Mouse (Mus musculus): ENCODE results near the gene Kcnmb3.

DNA sequence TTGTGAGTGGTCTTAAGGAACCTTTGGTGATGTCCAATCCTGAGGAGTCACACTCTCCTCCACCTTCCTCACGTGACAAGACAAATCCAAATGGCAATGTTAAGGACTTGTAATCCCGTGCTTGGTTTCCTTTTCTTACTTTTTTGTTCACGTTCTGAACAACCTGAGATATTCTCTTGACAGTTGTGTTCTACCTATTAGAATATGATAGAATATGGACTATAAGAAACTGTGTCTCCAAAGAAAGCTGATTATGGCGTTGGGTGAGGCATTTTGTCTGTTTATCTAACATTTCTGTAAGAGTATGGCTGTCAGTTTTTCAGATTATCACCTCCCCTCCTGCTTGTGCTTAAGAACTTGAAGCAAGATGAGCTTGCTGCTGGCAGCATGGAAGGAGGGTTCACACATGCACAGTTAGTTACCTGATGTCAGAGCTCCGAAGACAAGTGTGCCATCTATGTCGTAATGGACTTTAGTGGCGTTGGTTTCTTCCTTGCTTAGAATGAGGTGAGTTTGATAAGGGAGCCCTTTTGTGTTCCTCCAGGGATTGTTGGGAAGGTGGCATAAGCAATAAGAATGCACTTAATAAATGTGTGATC lies 20.8 kb upstream of the Kcnmb3 start:
- no peak for TF ChIP-seq CTCF (IDR thresholded peaks at IDR 0.05; ENCODE audit: low read depth, low read length)
- no peak for TF ChIP-seq TAL1 (conservative IDR thresholded peaks at IDR 0.05; ENCODE audit: low read depth, low read length)
- TF ChIP-seq GATA1 (IDR thresholded peaks at IDR 0.05; ENCODE audit: borderline replicate concordance, low read length): no peak
